Mouse (Mus musculus) lung, postnatal 0 days (tissue): ENCODE measurements around the gene Fgf2. TPM values are rescaled to one million over a fixed set of nuclear protein-coding genes. Genes with fewer than 3 reads are reported as not detected.

ENCODE experiments used
- ATAC-seq: fragments of 200-750 bp; cut with Nextera tagmentation; 2 replicates; pipeline ENCODE4 v1.8.0; 2017; ENCODE audit warnings: moderate library complexity
- DNase-seq: peaks from one replicate; pipeline ENCODE4 v3.0.0-alpha.2; 2016; ENCODE audit warnings: low spot score
- H3K27ac ChIP-seq: fragments of 300-500 bp; sonication (generic); 2 replicates; pipeline ENCODE4 v1.5.1; 2014; ENCODE audit warnings: antibody characterized with exemption, mild to moderate bottlenecking, low read length, mixed read lengths
- H3K27me3 ChIP-seq: fragments of 300-500 bp; sonication (generic); replicated peaks from 2 replicates; pipeline ENCODE4 v1.6.1; 2014; ENCODE audit warnings: low read length, mixed read lengths; ENCODE audit not compliant: insufficient read depth
- H3K36me3 ChIP-seq: fragments of 300-500 bp; sonication (generic); 2 replicates; pipeline ENCODE4 v1.6.1; 2014; ENCODE audit warnings: low read length, mixed read lengths; ENCODE audit not compliant: insufficient read depth
- H3K4me1 ChIP-seq: fragments of 300-500 bp; sonication (generic); 2 replicates; pipeline ENCODE4 v1.6.1; 2014; ENCODE audit warnings: antibody characterized with exemption, low read depth, low read length, mixed read lengths; ENCODE audit not compliant: insufficient read depth
- H3K4me2 ChIP-seq: fragments of 300-500 bp; sonication (generic); replicated peaks from 2 replicates; pipeline ENCODE4 v1.6.1; 2014; ENCODE audit warnings: low read depth, mild to moderate bottlenecking, low read length, moderate library complexity, mixed read lengths
- H3K4me3 ChIP-seq: fragments of 300-500 bp; sonication (generic); 2 replicates; pipeline ENCODE4 v1.5.1; 2014; ENCODE audit warnings: low read depth, low read length
- H3K9ac ChIP-seq: fragments of 300-500 bp; sonication (generic); replicated peaks from 2 replicates; pipeline ENCODE4 v1.6.1; 2014; ENCODE audit warnings: low read depth, mild to moderate bottlenecking
- H3K9me3 ChIP-seq: fragments of 300-500 bp; sonication (generic); 2 replicates; pipeline ENCODE4 v1.6.1; 2016; ENCODE audit warnings: low read length, mixed read lengths
- CTCF ChIP-seq: IDR thresholded peaks from 2 replicates; pipeline ENCODE4 v1.5.1; 2016; ENCODE audit warnings: antibody characterized with exemption, mild to moderate bottlenecking
- EP300 ChIP-seq: IDR thresholded peaks from 2 replicates; pipeline ENCODE4 v1.6.1; 2016; ENCODE audit warnings: antibody characterized with exemption, mild to moderate bottlenecking, control low read depth
- WGBS: fragments of 180-500 bp; shearing (Covaris S2); extraction: QIAGEN DNeasy Blood & Tissue Kit; methylation state at CpG from one replicate; pipeline ENCODE4 v1.1.7; 2014; 5-methylcytosine and 5-hydroxymethylcytosine counted together
- polyA plus RNA-seq: library from polyadenylated mRNA; unstranded; fragments of >200 nt; fragmentation: Nextera tagmentation; extraction: Ambion mirVana; gene quantifications from 2 replicates; pipeline ENCODE4 v1.2.1, GENCODE M21; 2015

Fgf2 gene
- polyA plus RNA-seq, 1 experiment from 2014 or later, result 1.5 TPM

GRCm38 (mm10) chr3:37397646-37398045 is 49.5 kb downstream of the Fgf2 start:
- no peak for TF ChIP-seq CTCF
- no peak for TF ChIP-seq EP300
- ATAC-seq (no peak), DNase-seq (no peak)
- Histone ChIP-seq H3K27ac (peak overlapping the region; percentile 35; the same call in 1 of the 2 replicates), H3K9me3 (no peaks in the 10 kb centered on the region), H3K4me1 (no peaks in the 10 kb centered on the region), H3K9ac (no peak overlapping the region), H3K36me3 (no peaks in the 10 kb centered on the region), H3K4me2 (no peak overlapping the region), H3K4me3 (no peak overlapping the region), H3K27me3 (no peaks in the 10 kb centered on the region)
- WGBS, result 73% methylated on average over 3 of the region's 3 CpGs

GRCm38 (mm10) chr3:37398661-37399395 is 50.7 kb downstream of the Fgf2 start:
- Histone ChIP-seq H3K27ac (peak overlapping the region; percentile 35), H3K36me3 (no peaks in the 10 kb centered on the region), H3K4me2 (no peak overlapping the region), H3K9ac (no peak overlapping the region), H3K4me1 (no peaks in the 10 kb centered on the region), H3K27me3 (no peaks in the 10 kb centered on the region), H3K4me3 (no peak overlapping the region), H3K9me3 (no peaks in the 10 kb centered on the region)
- ATAC-seq (peak; percentile 90), DNase-seq (peak; percentile 79)
- 60% methylated on average over 7 of the region's 7 CpGs for WGBS
- TF ChIP-seq EP300 (no peak), CTCF (no peak)

GRCm38 (mm10) chr3:37401729-37402610 is 53.8 kb downstream of the Fgf2 start:
- WGBS, result 67% methylated on average over 11 of the region's 11 CpGs
- Histone ChIP-seq H3K4me1 (no peaks in the 10 kb centered on the region), H3K9me3 (no peaks in the 10 kb centered on the region), H3K27me3 (no peaks in the 10 kb centered on the region), H3K4me3 (no peak overlapping the region), H3K9ac (no peak overlapping the region), H3K27ac (no peak overlapping the region), H3K36me3 (no peaks in the 10 kb centered on the region), H3K4me2 (no peak overlapping the region)
- no peak for TF ChIP-seq EP300
- no peak for TF ChIP-seq CTCF
- DNase-seq (peak; percentile 47), ATAC-seq (peak; percentile 6; the same call in 1 of the 2 replicates)

GRCm38 (mm10) chr3:37407598-37407997 is 59.5 kb downstream of the Fgf2 start:
- Histone ChIP-seq H3K9ac (no peak overlapping the region), H3K27me3 (no peaks in the 10 kb centered on the region), H3K4me3 (no peak overlapping the region), H3K27ac (no peak overlapping the region), H3K4me2 (no peak overlapping the region), H3K4me1 (no peaks in the 10 kb centered on the region), H3K9me3 (no peaks in the 10 kb centered on the region), H3K36me3 (no peaks in the 10 kb centered on the region)
- TF ChIP-seq CTCF, result no peak
- no peak for TF ChIP-seq EP300
- ATAC-seq (no peak), DNase-seq (no peak)

- Histone ChIP-seq H3K9me3 (no peaks in the 10 kb centered on the region), H3K27ac (no peak overlapping the region), H3K9ac (no peak overlapping the region), H3K36me3 (no peaks in the 10 kb centered on the region), H3K4me1 (no peaks in the 10 kb centered on the region; the same call in 1 of the 2 replicates), H3K4me2 (no peak overlapping the region), H3K4me3 (no peak overlapping the region), H3K27me3 (no peaks in the 10 kb centered on the region)
- no peak for DNase-seq
- no peak for TF ChIP-seq CTCF
- TF ChIP-seq EP300, result no peak
- ATAC-seq, result no peak
- 78% methylated on average over 3 of the region's 3 CpGs for WGBS
Observed at GRCm38 (mm10) chr3:37413446-37413845, 65.3 kb downstream of the Fgf2 start.

GRCm38 (mm10) chr3:37414413-37414960 is 66.3 kb downstream of the Fgf2 start:
- WGBS, result 49% methylated on average over 14 of the region's 14 CpGs
- H3K27ac ChIP-seq, result no peak overlapping the region
- peak; percentile 12; the same call in 1 of the 2 replicates for ATAC-seq
- no peaks in the 10 kb centered on the region for H3K36me3 ChIP-seq
- H3K27me3 ChIP-seq, result no peaks in the 10 kb centered on the region
- H3K9ac ChIP-seq, result no peak overlapping the region
- no peak overlapping the region for H3K4me2 ChIP-seq
- TF ChIP-seq CTCF, result peak; percentile 88
- no peak for TF ChIP-seq EP300
- H3K4me1 ChIP-seq, result peaks cover 2% of the 10 kb centered on the region; the same call in 1 of the 2 replicates
- no peaks in the 10 kb centered on the region for H3K9me3 ChIP-seq
- DNase-seq, result peak; percentile 91
- no peak overlapping the region for H3K4me3 ChIP-seq
